Mouse (Mus musculus): ENCODE measurements around the gene Lamtor4.
A peak's percentile ranks its signal among the peaks of the same experiment; 100 is the strongest.

Lamtor4 gene

GRCm38 (mm10) chr5:138262001-138262400 lies 6.7 kb downstream of the Lamtor4 start:
- DNase-seq, result no peak

GRCm38 (mm10) chr5:138262582-138263240 lies 7.4 kb downstream of the Lamtor4 start:
- no peak for DNase-seq

GRCm38 (mm10) chr5:138263260-138264206 lies 8.3 kb downstream of the Lamtor4 start, which contains the start of gene BC037034:
BC037034 (minus strand) TSS chr5:138264033.
- DNase-seq, result peak; percentile 93

GRCm38 (mm10) chr5:138264207-138264578 lies 8.9 kb downstream of the Lamtor4 start:
- DNase-seq, result no peak

- no peak for DNase-seq
These were observed 10.4 kb downstream of the Lamtor4 start for GRCm38 (mm10) chr5:138265712-138266111.

GRCm38 (mm10) chr5:138267114-138267513 lies 11.8 kb downstream of the Lamtor4 start:
- DNase-seq, result no peak

- DNase-seq, result no peak
These were observed 13.7 kb downstream of the Lamtor4 start for GRCm38 (mm10) chr5:138268980-138269379.

- no peak for DNase-seq
These were observed 15.9 kb downstream of the Lamtor4 start for GRCm38 (mm10) chr5:138271232-138271631.

- DNase-seq, result no peak
These were observed 17.2 kb downstream of the Lamtor4 start, which contains the start of gene Gal3st4 for GRCm38 (mm10) chr5:138272409-138272923. Gal3st4 (minus strand) TSS chr5:138272840.

GRCm38 (mm10) chr5:138274186-138274585 lies 18.9 kb downstream of the Lamtor4 start:
- no peak for DNase-seq

- peak; percentile 43 for DNase-seq
These were observed 20.2 kb downstream of the Lamtor4 start for GRCm38 (mm10) chr5:138275216-138276050.

GRCm38 (mm10) chr5:138277994-138278393 lies 22.7 kb downstream of the Lamtor4 start:
- DNase-seq, result no peak

GRCm38 (mm10) chr5:138279585-138280424 lies 24.5 kb downstream of the Lamtor4 start, which contains the start of the genes Gm43720, Gpc2 and Stag3:
Gm43720 (minus strand) TSS chr5:138279958.
Gpc2 (minus strand) TSS chr5:138280005.
Stag3 (plus strand) TSS chr5:138280240.
- peak; percentile 75 for DNase-seq

GRCm38 (mm10) chr5:138280425-138280768 lies 25.1 kb downstream of the Lamtor4 start:
- DNase-seq, result no peak

- no peak for DNase-seq
These were observed 25.5 kb downstream of the Lamtor4 start for GRCm38 (mm10) chr5:138280829-138281228.

- DNase-seq, result no peak
These were observed 26.5 kb downstream of the Lamtor4 start for GRCm38 (mm10) chr5:138281798-138282197.

GRCm38 (mm10) chr5:138283540-138283939 lies 28.3 kb downstream of the Lamtor4 start:
- no peak for DNase-seq

GRCm38 (mm10) chr5:138287861-138288260 lies 32.6 kb downstream of the Lamtor4 start:
- DNase-seq, result no peak

GRCm38 (mm10) chr5:138291638-138292037 lies 36.4 kb downstream of the Lamtor4 start:
- DNase-seq, result no peak

- DNase-seq, result no peak
These were observed 38.9 kb downstream of the Lamtor4 start for GRCm38 (mm10) chr5:138294158-138294557.

- no peak for DNase-seq
These were observed 44.3 kb downstream of the Lamtor4 start for GRCm38 (mm10) chr5:138299613-138300012.
